Mouse (Mus musculus) right cerebral cortex, postnatal 4 days (tissue): ENCODE measurements around the gene Hsd17b7.
"Not testable (repeated sequence)": the region's sequence is repeated elsewhere in the genome, so short reads cannot be mapped to it uniquely, and the experiment has no call there.

Experiments used
- DNase-seq: peaks from one replicate; pipeline ENCODE4 v3.0.0-alpha.2; 2022

Gene Hsd17b7

DNA sequence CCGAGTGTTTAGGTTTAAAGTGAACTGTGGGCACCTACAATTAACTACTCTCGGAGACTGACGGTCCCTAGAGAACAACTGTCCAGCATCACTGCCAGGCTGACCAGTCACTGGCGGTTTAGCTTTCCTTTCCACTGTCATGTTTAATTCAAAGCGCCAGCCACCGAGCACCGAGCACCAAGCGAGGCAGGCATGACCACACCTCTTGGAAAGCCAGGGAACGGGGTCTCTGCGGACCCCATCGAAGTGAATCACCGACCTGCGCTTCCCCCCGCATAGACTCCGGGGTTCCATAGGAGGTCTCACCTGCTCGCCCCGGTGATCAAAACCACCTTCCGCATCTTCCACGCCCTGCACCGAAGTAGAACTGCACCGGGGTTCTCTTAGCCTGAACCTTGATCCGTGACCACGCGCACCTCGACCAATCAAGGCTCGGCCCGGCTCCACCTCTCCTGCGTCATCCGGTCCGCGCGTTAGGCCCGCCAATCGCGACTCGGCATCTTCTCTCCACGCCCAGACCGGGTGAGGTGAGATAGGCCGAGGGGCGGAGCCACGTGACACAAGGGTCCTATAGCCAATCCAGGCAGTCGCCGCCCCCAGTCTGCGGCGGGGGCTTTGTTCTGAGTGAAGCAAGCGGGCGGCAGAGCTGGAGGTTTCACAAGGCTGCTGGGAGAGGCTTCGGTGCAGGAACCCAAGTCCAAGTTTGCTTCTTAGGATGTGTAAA lies at the start of gene Hsd17b7:
Gene Hsd17b7 (minus strand): TSS at position 450 of the 724 bp plus-strand sequence.
- DNase-seq = peak; percentile 96

DNA sequence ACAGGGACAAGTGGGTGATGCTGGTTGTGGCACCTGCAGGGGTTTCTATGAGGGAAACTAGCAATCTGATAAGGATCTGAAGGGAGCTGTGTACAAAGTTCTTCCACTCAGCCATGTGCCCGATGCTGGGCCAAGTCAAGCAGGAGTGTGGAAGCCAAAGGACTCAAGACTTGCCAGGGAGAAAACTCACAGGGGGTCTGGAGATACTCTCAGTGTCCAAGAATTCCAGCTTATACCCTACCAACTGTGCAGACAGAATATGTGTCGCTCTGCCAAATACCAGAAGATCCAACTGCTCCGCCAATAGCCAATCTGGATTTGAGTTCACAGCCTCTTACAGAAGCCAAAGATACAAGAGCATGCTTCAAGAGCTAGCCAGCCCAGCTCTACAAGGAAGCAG lies 45.7 kb upstream of the Hsd17b7 start:
- DNase-seq = no peak

GRCm38 (mm10) chr1:170010716-170011505 lies 41.9 kb upstream of the Hsd17b7 start:
- DNase-seq = no peak

GRCm38 (mm10) chr1:170009296-170009695 lies 40.3 kb upstream of the Hsd17b7 start:
- no peak for DNase-seq

- no peak for DNase-seq
Measured at GRCm38 (mm10) chr1:170008432-170009220, 39.6 kb upstream of the Hsd17b7 start.

DNA sequence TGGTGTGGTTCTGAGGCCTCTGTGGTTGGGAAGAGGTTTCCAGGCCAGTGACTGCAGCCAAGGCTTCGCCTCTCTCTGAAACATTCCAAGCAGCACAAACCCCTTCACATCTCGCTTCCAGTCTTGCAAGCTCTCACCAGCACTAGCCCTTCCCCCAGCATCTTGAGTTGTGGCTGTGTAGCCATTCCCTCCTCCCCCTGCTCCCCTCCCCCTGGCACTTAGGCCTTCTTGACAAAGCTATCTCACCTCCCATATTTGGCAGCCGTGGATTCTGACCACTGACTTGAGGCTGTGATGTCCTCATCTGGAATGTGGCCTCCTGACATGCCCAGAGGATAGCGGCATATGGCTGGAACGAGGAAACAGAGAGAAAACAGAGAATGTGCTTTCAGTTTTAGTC lies 37.5 kb upstream of the Hsd17b7 start:
- DNase-seq = no peak

DNA sequence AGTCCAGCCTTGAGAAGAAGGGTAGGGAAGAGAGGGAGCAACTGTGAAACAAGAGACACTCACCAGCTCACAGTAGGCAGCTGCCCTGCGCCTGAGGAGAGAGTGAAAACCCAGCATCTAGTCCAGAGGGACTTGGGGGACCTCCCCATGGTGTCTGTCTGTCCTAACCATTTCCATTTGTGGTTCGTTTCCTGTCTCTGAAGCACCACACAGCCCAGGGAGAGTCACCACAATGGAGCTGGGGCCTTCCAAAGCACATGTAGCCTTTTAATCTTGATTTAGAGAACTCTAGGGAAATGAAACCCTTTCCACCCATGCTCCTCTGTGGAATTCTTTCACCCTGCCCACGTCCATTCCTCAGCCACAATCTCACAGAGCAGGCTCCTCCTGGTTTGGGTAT lies 36.3 kb upstream of the Hsd17b7 start:
- DNase-seq = no peak

DNA sequence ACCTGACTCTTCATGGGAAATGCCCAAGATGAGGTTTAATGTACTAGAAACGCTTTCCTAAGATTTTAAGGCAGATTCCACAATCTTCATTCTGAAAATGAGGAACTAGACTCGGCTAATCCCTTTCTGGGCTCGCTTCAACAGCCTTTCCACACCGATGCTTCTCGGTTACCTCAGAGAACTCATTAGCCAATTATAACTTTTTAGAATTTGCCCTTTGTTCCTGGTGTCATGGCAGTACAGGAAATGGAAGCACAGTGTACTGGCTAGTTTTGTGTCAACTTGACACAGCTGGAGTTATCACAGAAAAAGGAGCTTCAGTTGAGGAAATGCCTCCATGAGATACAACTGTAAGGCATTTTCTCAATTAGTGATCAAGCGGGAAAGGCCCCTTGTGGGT lies 24.9 kb upstream of the Hsd17b7 start:
- DNase-seq = not testable (repeated sequence)

- no peak for DNase-seq
Measured at GRCm38 (mm10) chr1:169986166-169986565, 17.1 kb upstream of the Hsd17b7 start.

- DNase-seq = no peak
Measured at GRCm38 (mm10) chr1:169977621-169978020, 8.6 kb upstream of the Hsd17b7 start.

GRCm38 (mm10) chr1:169971998-169972397 lies 3.0 kb upstream of the Hsd17b7 start:
- no peak for DNase-seq

DNA sequence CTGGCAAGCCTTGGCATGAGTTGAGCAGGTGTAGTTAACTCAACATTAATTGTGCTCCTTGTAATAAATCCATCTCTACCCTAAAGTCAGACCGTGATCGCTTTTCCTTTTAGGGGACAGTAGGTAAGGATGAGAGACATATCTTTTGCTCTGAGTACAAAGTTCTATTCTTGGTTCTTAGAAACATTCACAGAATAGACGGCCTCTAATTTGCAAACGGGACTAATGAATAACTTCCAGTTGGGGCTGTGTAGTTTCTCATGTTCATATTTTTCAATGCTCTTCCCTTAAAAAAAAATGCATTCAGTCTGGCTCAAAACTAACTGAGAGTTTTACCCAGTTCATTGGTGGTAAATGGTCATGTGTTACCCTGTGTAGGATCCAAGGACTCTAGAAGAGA lies 1.9 kb upstream of the Hsd17b7 start:
- DNase-seq = no peak

DNA sequence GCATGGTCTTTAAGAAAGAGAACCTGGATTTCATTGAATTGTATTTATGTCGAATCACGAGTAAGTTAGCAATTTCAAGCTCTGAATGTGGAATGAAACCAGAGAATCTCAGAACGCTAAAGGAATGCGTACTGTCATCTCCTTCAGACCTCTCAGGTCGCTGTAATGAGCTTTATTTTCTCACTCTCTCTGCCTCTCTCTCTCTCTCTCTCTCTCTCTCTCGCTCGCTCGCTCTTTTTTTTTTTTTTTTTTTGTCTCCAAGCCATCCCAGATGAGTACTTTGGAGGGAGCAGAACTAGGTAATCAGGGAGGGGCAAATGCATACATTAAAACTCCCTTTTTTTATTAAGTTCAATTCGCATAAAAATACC lies 460 bp upstream of the Hsd17b7 start:
- DNase-seq = no peak

DNA sequence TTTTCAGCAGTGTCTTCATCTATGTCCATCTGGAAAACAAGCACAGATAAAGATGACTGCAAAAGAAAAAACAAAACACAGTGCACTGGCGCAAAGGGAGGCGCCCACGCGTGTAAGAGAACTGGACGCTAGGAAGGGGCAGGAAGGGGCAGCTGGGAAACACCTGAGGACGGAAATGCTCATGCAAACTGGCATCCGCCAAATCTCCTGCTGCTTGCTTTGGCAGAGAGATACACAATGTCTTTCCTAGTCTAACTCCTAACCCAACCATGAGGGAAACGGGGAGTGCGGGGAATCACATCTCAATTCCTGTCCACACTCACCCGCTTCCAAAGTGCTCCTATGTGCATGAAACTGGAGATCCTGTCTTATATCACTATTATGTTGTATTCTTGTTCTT lies 15.9 kb downstream of the Hsd17b7 start:
- no peak for DNase-seq

- DNase-seq = no peak
Measured at GRCm38 (mm10) chr1:169952636-169953035, 16.4 kb downstream of the Hsd17b7 start.

DNA sequence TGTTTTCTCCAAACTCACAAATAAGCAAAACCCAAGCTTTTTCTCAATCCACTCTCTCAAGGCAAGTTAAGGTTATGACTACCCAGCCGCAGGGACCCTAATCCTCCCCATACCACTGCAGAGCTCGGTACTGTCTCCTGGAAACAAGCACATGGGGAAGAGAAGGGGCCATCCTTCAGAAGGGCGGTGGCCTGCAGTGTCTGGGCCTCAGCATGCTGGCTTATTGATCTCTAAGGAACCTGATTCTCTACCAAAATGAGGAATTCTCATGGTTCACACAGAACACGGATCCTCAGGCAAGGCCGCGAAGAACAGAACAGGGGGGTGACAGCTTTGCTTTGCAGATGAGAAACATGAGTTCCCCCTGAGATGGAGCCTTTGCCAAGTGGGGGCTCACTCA lies 17.5 kb downstream of the Hsd17b7 start:
- DNase-seq = no peak

GRCm38 (mm10) chr1:169950651-169951050 lies 18.4 kb downstream of the Hsd17b7 start:
- DNase-seq = no peak

- no peak for DNase-seq
Measured at GRCm38 (mm10) chr1:169949981-169950380, 19.1 kb downstream of the Hsd17b7 start.

GRCm38 (mm10) chr1:169948866-169949265 lies 20.2 kb downstream of the Hsd17b7 start:
- DNase-seq = no peak

DNA sequence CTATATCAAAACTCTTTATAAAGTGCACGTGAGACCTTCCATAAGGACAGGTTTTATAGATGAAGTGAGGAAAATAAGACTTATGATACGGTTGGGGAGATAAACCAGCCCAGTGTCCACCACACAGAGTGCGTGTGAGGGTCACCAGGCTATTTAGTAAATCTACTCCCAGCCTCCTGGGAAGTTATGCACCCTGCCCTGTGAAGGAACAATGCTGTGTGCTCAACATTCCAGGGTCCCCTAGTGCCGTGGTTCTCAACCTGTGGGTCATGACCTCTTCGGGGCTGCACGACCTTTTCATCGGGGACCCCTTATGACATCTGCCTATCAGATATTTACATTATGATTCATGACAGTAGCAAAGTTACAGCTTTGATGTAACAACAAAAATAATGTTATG lies 20.8 kb downstream of the Hsd17b7 start:
- no peak for DNase-seq

DNA sequence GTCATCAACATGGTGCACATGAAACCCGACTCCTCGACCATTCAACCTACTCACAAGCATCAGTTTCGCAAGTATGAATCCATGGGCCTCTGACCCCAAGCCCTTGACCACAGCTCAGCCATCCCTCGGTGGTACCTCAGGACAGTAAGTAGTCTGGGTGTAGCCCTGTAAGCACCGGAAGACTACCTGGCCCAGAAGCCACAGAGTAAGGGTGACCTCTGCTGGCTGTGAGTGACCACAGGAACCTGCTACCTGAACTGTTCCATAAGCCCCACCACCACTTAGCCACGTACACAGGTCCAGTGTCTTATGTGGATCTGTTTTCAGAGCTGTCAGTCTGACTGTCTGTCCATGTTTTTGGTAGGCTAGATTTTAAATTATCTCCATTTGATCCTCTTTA lies 21.4 kb downstream of the Hsd17b7 start:
- DNase-seq = no peak

DNA sequence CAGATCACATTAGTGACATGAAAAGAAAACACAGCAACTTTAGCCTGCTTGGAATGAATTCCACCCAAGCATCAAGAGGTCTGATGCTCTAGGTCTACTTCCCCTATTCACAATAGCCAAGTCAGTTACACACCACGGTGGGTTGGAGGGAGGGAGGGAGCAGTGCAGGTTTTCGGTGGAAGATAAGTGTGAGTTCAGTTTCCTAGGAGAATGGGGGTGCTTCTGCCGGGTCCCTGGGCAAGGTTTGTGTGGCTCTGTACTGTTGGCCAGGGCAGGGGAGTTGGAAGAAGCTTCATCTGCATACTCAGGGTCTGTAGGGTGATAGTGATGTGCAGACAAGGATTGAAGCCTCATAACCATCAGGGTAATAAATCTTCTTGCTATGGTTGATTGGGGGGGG lies 23.0 kb downstream of the Hsd17b7 start:
- no peak for DNase-seq

DNA sequence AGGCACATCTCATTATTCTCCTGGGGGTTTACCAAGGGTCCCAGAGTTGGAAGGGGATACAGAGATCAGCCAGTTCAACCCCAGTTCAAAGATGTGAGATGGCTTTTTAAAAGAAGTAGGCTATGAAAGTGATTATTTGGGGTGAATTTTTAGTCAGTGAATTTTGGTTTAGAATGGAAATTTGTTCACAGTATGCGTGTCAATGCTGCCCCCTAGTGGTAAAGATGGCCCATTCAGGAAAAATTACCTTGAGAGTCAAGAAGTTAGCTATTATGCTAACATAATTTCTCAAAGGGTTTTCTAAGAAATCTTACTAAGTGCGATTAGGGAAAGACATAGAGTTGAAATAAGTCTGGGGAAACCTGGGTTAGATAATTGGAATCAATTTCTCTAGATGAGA lies 29.7 kb downstream of the Hsd17b7 start:
- DNase-seq = peak; percentile 68
